Mouse (Mus musculus) heart, postnatal 10 days (tissue): Measurements from ENCODE around the gene Swsap1. TPM values are rescaled to one million over a fixed set of nuclear protein-coding genes. Genes with fewer than 3 reads are reported as not detected.

Experiments used
- DNase-seq, 2 experiments: peaks; one replicate each; pipeline ENCODE4 v3.0.0; 2021
- intact Hi-C: fragments of 180-260 bp; cut with DNase I; formaldehyde crosslinking; loops from one replicate; pipeline ENCODE4 v1.15.1; 2025
- total RNA-seq, 2 experiments: library from RNA; stranded (reverse); gene quantifications; 2 replicates each; pipeline ENCODE4 v1.2.3; 2021

Gene Swsap1
- total RNA-seq, 2 experiments from 2014 or later = 8.7 TPM

GRCm38 (mm10) chr9:21935466-21936131 lies 20.0 kb upstream of the Swsap1 start:
- intact Hi-C loops = no loop called here
- no peak for DNase-seq

GRCm38 (mm10) chr9:21936692-21937570 lies 18.6 kb upstream of the Swsap1 start, which contains the start of gene Plppr2:
Plppr2 (plus strand) TSS chr9:21937033.
- DNase-seq = peak; percentile 95 to 96
- intact Hi-C loops = no loop called here

DNA sequence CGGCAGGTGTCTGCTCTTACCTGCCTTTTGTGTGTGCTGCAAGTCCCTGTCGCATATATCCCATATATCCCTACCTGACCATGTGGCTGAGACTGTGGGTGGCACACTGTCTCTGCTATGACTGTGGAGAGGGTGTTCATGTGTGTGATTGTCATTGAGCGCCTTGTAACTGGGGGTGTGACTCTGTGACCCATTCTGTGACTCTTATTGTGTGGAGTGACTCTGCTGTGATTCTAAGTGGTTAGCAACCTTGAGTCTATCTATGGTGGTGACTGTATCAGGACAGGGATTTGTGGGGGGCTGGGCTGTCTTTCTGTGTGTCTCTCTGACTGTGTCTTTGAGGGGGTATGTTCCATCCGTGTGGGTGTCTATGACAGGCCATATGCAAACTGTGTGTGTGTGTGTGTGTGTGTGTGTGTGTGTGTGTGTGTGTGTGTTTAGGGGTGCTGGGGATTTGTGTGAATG lies 17.8 kb upstream of the Swsap1 start:
- intact Hi-C loops = no loop called here
- DNase-seq = no peak

- no peak for DNase-seq
- intact Hi-C loops = no loop called here
These were observed 17.2 kb upstream of the Swsap1 start for GRCm38 (mm10) chr9:21938234-21938855.

DNA sequence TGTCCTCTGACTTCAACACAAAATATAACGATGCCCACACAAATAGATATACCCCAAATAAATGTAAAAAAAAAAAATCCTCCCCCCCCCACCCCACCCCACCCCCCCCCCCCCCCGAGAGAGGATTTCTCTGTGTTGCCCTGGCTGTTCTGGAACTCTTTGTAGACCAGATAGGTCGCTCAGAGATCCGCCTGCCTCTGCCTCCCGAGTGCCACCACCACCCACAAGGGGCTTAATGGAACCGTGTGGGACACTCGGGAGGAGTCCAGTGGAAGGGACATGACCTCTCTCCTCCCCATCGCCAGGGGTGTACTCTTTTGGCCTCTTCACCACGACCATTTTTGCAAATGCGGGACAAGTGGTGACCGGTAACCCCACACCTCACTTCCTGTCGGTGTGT lies 12.5 kb upstream of the Swsap1 start:
- DNase-seq = no peak
- intact Hi-C loops = no loop called here

- no peak for DNase-seq
These were observed 11.9 kb upstream of the Swsap1 start for GRCm38 (mm10) chr9:21943638-21944037.

DNA sequence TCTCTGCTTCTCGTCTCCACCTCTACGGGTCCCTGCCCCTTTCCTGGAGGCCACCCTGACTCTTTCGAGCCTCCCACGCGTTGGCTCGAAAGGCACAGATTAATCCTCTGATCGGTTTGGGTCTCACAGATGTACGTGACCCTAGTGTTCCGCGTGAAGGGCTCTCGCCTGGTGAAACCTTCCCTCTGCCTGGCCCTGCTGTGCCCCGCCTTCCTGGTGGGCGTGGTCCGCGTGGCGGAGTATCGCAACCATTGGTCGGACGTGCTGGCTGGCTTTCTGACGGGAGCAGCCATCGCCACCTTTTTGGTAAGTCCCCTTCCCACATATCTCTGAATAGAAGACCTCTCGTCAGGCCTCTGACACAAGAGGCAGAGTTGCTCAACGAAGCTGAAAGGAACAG lies 11.3 kb upstream of the Swsap1 start:
- intact Hi-C loops = no loop called here
- no peak for DNase-seq

More at GRCm38 (mm10) chr9:21943638-21944037, 11.9 kb upstream of the Swsap1 start:
- intact Hi-C loops = no loop called here

DNA sequence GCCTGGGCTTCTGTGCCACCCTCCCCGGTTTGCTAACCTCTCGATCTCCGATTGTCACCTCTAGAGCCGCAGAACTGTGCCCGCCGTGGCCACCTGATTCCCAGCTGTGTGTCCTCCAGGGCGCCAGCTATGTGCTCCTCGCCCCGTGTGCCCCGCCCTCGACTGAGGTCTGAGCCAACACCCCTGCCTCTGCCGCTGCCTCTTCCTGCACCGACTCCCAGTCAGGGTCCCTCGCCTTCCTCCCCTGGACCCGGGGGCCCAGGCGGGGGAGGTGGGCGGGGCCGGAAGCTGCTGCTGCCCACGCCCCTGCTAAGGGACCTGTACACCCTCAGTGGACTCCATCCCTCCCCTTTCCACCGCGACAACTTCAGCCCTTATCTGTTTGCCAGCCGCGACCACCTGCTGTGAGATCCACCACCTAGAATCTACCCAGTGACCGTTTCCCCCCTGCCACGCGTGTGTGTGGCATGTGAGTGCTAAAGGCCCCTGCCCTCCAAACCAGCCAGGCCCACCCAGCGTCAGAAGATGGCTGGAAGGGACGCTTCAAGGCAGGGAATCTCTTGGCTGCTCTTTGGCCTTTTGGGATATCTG lies 7.9 kb upstream of the Swsap1 start:
- intact Hi-C loops = no loop called here
- no peak for DNase-seq

DNA sequence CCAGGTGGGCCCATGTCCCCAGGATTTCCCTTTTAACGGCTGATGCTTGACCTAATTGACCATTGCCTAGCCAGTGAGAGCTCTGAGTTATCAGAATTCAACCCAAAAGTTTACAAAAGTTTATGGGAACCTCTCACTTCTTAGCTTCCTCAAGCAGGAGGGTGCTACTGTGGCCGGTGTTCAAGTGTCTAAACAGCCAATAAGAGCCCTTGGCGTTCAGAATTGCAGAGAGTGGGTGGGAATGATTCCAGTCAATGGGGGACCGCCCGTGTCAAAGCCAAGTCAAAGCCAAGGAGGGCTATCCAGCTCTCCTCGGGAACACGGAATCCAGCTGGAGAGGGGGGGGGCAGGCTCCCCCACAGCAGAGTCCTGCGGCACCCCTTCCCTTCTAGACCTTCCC lies 7.4 kb upstream of the Swsap1 start:
- intact Hi-C loops = no loop called here
- no peak for DNase-seq

DNA sequence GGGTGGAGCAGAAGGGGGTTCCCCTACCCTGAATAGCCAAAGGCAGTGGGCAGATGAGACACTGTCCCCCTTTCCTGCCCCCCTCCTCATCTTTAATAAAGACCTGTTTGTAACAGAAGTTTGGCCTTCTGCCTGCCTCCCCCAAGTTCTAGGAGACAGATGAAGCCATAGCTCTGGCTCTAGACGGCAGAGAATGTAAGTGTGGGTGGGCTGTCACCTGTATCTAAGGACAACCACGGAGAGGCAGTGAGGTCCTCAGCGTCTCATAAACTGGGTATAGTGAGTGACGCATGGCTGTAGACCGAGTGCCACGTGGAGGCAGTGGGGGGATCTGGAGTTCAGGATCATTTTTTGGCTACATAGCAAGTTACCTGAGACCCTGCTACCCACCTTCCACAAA lies 6.8 kb upstream of the Swsap1 start:
- no peak for DNase-seq
- intact Hi-C loops = no loop called here

DNA sequence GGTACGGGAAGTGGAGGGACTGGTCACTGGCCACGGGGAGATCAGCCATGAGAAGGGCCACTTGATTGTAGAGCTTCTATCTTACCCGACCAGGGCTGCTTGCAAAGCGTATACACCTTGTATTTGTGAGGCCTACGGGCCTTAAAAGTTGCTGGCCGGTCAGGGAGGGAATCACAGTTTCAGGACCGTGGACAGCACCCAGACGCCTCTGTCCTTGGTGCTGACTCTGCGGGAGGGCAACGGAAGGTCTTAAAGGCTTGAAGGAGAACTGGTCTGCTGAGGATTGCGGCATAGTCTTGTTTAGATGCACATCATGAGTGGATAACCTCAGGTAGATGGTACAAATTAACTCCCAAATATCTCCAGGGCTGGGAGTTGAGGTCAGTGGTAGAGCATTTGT lies 5.2 kb upstream of the Swsap1 start:
- intact Hi-C loops = no loop called here

GRCm38 (mm10) chr9:21951977-21952376 lies 3.6 kb upstream of the Swsap1 start:
- no peak for DNase-seq
- intact Hi-C loops = no loop called here

More for the DNA sequence above, 5.2 kb upstream of the Swsap1 start:
- peak; percentile 77 to 90 for DNase-seq

DNA sequence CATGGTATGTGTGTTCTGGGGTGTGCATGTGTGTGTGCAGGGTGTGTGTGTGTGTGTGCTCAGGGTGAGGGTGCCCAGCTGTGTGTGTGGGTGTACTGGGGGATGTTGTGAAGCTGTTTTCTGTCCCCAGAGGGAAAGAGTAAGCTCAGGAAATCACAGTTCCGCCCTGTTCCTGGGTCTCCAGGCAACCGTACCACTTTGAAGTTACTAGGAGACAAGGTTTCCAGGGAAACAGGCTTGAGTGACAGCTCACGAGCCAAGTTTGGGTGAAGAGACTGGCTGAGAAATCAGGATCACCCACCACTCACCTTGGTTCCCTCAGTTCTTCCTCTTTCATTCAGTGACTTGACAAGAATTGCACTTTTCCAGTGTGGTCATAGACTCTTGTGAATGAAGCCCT lies 2.0 kb upstream of the Swsap1 start:
- DNase-seq = no peak
- intact Hi-C loops = no loop called here

GRCm38 (mm10) chr9:21954635-21955034 lies 920 bp upstream of the Swsap1 start:
- intact Hi-C loops = no loop called here

GRCm38 (mm10) chr9:21955225-21955569 lies 358 bp upstream of the Swsap1 start:
- intact Hi-C loops = no loop called here
- no peak for DNase-seq

More at GRCm38 (mm10) chr9:21954635-21955034, 920 bp upstream of the Swsap1 start:
- DNase-seq = no peak

- DNase-seq = no peak
- intact Hi-C loops = no loop called here
These were observed 2.8 kb downstream of the Swsap1 start for GRCm38 (mm10) chr9:21958372-21958771.

- intact Hi-C loops = no loop called here
- DNase-seq = no peak
These were observed 3.7 kb downstream of the Swsap1 start for GRCm38 (mm10) chr9:21959244-21959643.

- DNase-seq = no peak
- intact Hi-C loops = no loop called here
These were observed 4.6 kb downstream of the Swsap1 start for GRCm38 (mm10) chr9:21960135-21960534.

GRCm38 (mm10) chr9:21960558-21961208 lies 5.1 kb downstream of the Swsap1 start:
- DNase-seq = no peak
- intact Hi-C loops = no loop called here

GRCm38 (mm10) chr9:21961366-21961980 lies 5.9 kb downstream of the Swsap1 start:
- intact Hi-C loops = no loop called here
- no peak for DNase-seq
